Mouse (Mus musculus) small intestine, adult 2 months (tissue): Measurements from ENCODE around the gene Lmcd1.

ENCODE experiments used
- CTCF ChIP-seq: fragments of 200-500 bp; IDR thresholded peaks from 2 replicates; pipeline ENCODE4 v1.5.1; 2012; ENCODE audit warnings: low read depth, mild to moderate bottlenecking, control low read depth, inconsistent platforms, low read length, moderate library complexity, mixed read lengths; ENCODE audit not compliant: insufficient replicate concordance, insufficient read length; ENCODE audit errors: extremely low read depth
- POLR2A ChIP-seq: fragments of 200-500 bp; IDR thresholded peaks from 2 replicates; pipeline ENCODE4 v1.6.1; 2012; ENCODE audit warnings: low read depth, mild to moderate bottlenecking, control low read depth, inconsistent platforms, low read length, moderate library complexity

DNA sequence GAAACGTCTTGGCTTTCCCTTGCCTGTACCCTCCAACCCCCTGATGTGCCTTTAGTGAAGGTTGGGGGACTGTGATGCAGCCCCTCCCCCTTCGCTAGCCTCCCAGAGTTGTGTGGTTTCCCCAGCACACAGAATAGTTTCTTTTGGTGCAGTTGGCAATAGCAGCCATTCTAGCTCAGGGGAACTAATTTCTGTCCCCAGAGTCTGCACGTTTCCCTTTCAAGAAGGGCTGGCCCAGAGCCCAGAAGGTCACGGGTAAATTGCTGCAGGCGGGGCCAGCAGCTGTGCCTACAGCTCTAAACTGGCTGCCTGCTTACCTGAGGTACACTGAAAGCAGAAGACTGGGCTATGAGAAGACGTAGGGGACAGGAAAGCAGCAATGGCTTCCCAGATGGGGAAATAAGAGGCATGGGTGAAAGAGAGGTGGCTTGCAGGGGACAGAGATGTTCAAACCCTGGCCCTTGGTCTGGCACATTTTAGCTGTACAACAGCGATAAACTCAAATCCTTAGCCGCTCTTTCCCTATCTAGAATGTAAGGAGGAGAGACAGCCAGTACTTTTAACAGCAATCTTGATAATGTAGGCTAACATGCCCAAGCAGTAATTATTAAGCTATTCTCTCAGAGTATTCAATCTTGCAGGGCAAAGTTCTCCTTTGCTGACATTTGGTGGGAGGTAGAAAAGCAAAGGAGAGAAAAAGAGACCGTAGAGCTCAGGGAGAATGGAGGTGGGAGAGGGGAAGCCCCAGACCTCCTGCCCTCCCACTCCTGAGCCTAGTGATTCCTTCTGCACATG is 900 bp downstream of the Lmcd1 start:
- TF ChIP-seq CTCF = peak; percentile 21; the same call in 1 of the 2 replicates
- 0 out of 2 replicates have a peak, but pooled peaks have one; percentile 25 for TF ChIP-seq POLR2A
